Mouse (Mus musculus): ENCODE results near the gene Wdr13. TPM values are rescaled to one million over a fixed set of nuclear protein-coding genes. Genes with fewer than 3 reads are reported as not detected.

Gene Wdr13
- total RNA-seq, 1 experiment = 17.1 TPM

DNA sequence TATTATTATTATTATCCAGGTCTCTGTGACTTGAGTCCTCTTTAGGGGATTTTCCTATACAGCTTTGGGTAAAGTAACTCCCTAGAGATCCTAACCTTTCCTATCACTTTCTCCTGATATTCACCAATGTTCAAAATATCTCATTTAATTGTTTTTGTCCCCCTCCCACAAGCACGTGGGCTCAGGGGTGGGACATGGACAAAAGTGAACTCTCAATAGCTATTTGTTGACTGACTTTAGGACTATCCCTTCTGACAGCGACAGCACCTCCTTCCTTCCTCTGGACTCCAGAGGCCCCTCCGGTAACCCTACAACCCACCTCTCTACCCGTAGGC lies 42.4 kb upstream of the Wdr13 start:
- Histone ChIP-seq H3K4me1 (ENCODE audit: control insufficient read depth in 2 of 2, insufficient read depth in 2 of 2, low read length in 2 of 2, poor library complexity in 1 of 2) (peaks cover 0 to 4% of the 10 kb centered on the region in 2 experiments; a peak in 1 of 4 replicates), H3K4me3 (ENCODE audit: insufficient read depth in 1 of 2, low read depth in 1 of 2, low read length in 2 of 2, poor library complexity in 1 of 2, severe bottlenecking in 1 of 2) (peak overlapping the region; percentile 79 to 94), H3K9ac (ENCODE audit: insufficient read depth, low read depth, low read length, poor library complexity, severe bottlenecking) (peak overlapping the region; percentile 85), H3K36me3 (ENCODE audit: control insufficient read depth, insufficient read depth, low read length, poor library complexity, severe bottlenecking) (peaks cover 12% of the 10 kb centered on the region), H3K27ac (ENCODE audit: insufficient read depth, low read depth, low read length, poor library complexity, severe bottlenecking) (no peak overlapping the region), H3K9me3 (ENCODE audit: control insufficient read depth, insufficient read depth, low read depth, low read length) (no peaks in the 10 kb centered on the region)
- in situ Hi-C loops (cut with MboI; ENCODE audit: low sequenced_read_pairs in 2 of 2, unreplicated experiment in 2 of 2) = no loop called here
- TF ChIP-seq ZC3H11A (IDR thresholded peaks at IDR 0.05; ENCODE audit: borderline replicate concordance, low read depth, low read length) (no peak), MAFK (IDR thresholded peaks at IDR 0.05; ENCODE audit: insufficient read depth, low read depth, low read length) (no peak), ZNF384 (IDR thresholded peaks at IDR 0.05; ENCODE audit: low read depth, low read length) (no peak), HCFC1 (IDR thresholded peaks at IDR 0.05; ENCODE audit: borderline replicate concordance, insufficient read depth, low read length) (no peak)
- no peak for DNase-seq (ENCODE audit: low read depth, low spot score)

DNA sequence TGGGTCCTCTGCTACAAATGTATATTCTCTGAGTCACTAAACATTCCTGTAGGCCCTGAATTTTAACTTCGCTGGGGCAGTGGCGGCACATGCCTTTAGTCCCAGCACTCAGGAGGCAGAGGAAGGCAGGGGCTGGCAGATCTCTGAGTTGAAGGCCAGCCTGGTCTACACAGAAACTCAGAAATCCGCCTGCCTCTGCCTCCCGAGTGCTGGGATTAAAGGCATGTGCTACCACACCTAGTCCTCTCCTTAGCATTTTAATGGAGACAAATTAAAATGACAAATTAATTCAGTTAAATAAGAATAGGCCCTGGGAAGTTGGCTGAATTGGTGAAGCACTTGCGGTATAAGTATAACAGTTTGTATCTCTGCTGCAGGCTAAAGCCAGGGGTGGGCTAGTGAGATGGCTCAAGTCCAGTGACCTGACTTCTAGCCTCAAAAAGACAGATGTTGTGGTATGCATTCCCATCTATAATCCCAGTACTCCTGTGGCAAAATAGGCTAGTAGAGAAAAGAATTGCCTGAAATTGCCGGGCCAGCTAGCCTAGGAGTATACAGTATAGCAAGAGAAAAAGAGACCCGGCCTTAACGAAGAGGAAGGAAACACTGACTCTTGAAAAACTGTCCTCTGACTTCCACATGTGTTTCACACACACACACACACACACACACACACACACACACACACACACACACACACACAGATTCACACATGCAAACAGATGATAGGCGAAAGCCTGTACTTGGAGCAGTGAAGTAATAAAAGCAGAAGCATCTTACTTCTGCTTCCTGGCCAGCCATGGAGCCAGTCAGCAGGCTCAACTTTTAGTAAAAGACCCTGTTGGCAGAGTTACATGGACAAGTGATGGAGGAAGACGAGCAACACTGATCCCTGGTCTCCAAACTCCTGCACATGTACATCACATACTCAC lies 35.3 kb upstream of the Wdr13 start:
- H3K9me3 ChIP-seq (ENCODE audit: control insufficient read depth, insufficient read depth, low read depth, low read length) = no peaks in the 10 kb centered on the region
- peak overlapping the region; percentile 90; the same call in 1 of the 2 replicates for H3K27ac ChIP-seq (ENCODE audit: insufficient read depth, low read depth, low read length, poor library complexity, severe bottlenecking)
- no peak overlapping the region; the same call in 1 of the 2 replicates for H3K9ac ChIP-seq (ENCODE audit: insufficient read depth, low read depth, low read length, poor library complexity, severe bottlenecking)
- no peak for TF ChIP-seq ZNF384 (IDR thresholded peaks at IDR 0.05; ENCODE audit: low read depth, low read length)
- H3K36me3 ChIP-seq (ENCODE audit: control insufficient read depth, insufficient read depth, low read length, poor library complexity, severe bottlenecking) = peaks cover 9% of the 10 kb centered on the region
- H3K4me3 ChIP-seq (ENCODE audit: insufficient read depth in 1 of 2, low read depth in 1 of 2, low read length in 2 of 2, poor library complexity in 1 of 2, severe bottlenecking in 1 of 2) = peak overlapping the region in 1 of 2 experiments; percentile 28; a peak in 1 of 4 replicates
- DNase-seq (ENCODE audit: low read depth, low spot score) = no peak
- in situ Hi-C loops (cut with MboI; ENCODE audit: low sequenced_read_pairs in 2 of 2, unreplicated experiment in 2 of 2) = no loop called here
- peaks cover 0 to 3% of the 10 kb centered on the region in 2 experiments; a peak in 1 of 4 replicates for H3K4me1 ChIP-seq (ENCODE audit: control insufficient read depth in 2 of 2, insufficient read depth in 2 of 2, low read length in 2 of 2, poor library complexity in 1 of 2)

DNA sequence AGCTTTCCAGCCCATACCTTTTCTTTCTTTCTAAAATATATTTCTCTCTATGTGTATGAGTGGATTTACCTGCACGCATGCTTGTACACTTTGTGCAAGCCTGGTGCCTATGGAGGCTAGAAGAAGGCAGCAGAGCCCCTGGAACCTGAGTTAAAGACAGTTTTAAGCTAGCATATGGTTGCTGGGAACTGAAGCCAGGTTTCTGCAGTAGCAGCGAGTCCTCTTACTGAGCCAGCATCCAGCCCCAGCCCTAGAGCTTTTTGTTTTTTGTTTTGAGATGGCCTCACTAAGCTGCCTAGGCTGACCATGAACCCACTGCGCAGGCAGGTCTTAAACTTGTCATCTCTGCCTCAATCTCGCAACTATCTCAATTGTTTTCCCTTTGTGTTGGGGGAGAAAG lies 31.8 kb upstream of the Wdr13 start:
- DNase-seq (ENCODE audit: low read depth, low spot score) = no peak
- Histone ChIP-seq H3K27ac (ENCODE audit: insufficient read depth, low read depth, low read length, poor library complexity, severe bottlenecking) (no peak overlapping the region), H3K9me3 (ENCODE audit: control insufficient read depth, insufficient read depth, low read depth, low read length) (no peaks in the 10 kb centered on the region), H3K4me3 (ENCODE audit: insufficient read depth in 1 of 2, low read depth in 1 of 2, low read length in 2 of 2, poor library complexity in 1 of 2, severe bottlenecking in 1 of 2) (no peak overlapping the region), H3K4me1 (ENCODE audit: control insufficient read depth in 2 of 2, insufficient read depth in 2 of 2, low read length in 2 of 2, poor library complexity in 1 of 2) (peaks cover 0 to 5% of the 10 kb centered on the region in 2 experiments; a peak in 2 of 4 replicates), H3K36me3 (ENCODE audit: control insufficient read depth, insufficient read depth, low read length, poor library complexity, severe bottlenecking) (peaks cover 4% of the 10 kb centered on the region; the same call in 1 of the 2 replicates), H3K9ac (ENCODE audit: insufficient read depth, low read depth, low read length, poor library complexity, severe bottlenecking) (peak overlapping the region; percentile 38; the same call in 1 of the 2 replicates)
- in situ Hi-C loops (cut with MboI; ENCODE audit: low sequenced_read_pairs in 2 of 2, unreplicated experiment in 2 of 2) = no loop called here
- TF ChIP-seq ZNF384 (IDR thresholded peaks at IDR 0.05; ENCODE audit: low read depth, low read length) (no peak), HCFC1 (IDR thresholded peaks at IDR 0.05; ENCODE audit: borderline replicate concordance, insufficient read depth, low read length) (no peak), MAFK (IDR thresholded peaks at IDR 0.05; ENCODE audit: insufficient read depth, low read depth, low read length) (no peak), ZC3H11A (IDR thresholded peaks at IDR 0.05; ENCODE audit: borderline replicate concordance, low read depth, low read length) (no peak), CHD2 (IDR thresholded peaks at IDR 0.05; ENCODE audit: low read depth, low read length) (no peak)

- TF ChIP-seq MAFK (IDR thresholded peaks at IDR 0.05; ENCODE audit: insufficient read depth, low read depth, low read length) (no peak), HCFC1 (IDR thresholded peaks at IDR 0.05; ENCODE audit: borderline replicate concordance, insufficient read depth, low read length) (no peak), ZC3H11A (IDR thresholded peaks at IDR 0.05; ENCODE audit: borderline replicate concordance, low read depth, low read length) (no peak), CHD2 (IDR thresholded peaks at IDR 0.05; ENCODE audit: low read depth, low read length) (no peak)
- Histone ChIP-seq H3K27ac (ENCODE audit: insufficient read depth, low read depth, low read length, poor library complexity, severe bottlenecking) (no peak overlapping the region), H3K9ac (ENCODE audit: insufficient read depth, low read depth, low read length, poor library complexity, severe bottlenecking) (no peak overlapping the region), H3K36me3 (ENCODE audit: control insufficient read depth, insufficient read depth, low read length, poor library complexity, severe bottlenecking) (peaks cover 4% of the 10 kb centered on the region; the same call in 1 of the 2 replicates), H3K9me3 (ENCODE audit: control insufficient read depth, insufficient read depth, low read depth, low read length) (no peaks in the 10 kb centered on the region), H3K4me1 (ENCODE audit: control insufficient read depth in 2 of 2, insufficient read depth in 2 of 2, low read length in 2 of 2, poor library complexity in 1 of 2) (peaks cover 0 to 2% of the 10 kb centered on the region in 2 experiments; a peak in 2 of 4 replicates), H3K4me3 (ENCODE audit: insufficient read depth in 1 of 2, low read depth in 1 of 2, low read length in 2 of 2, poor library complexity in 1 of 2, severe bottlenecking in 1 of 2) (no peak overlapping the region)
- in situ Hi-C loops (cut with MboI; ENCODE audit: low sequenced_read_pairs in 2 of 2, unreplicated experiment in 2 of 2) = no loop called here
- no peak for DNase-seq (ENCODE audit: low read depth, low spot score)
Measured at GRCm38 (mm10) chrX:8163076-8163475, 30.4 kb upstream of the Wdr13 start.

Measured in ES-E14 (cell line).